Mouse (Mus musculus) embryo, embryonic 9.5 days (tissue): ENCODE data around the gene Snrnp40.
A peak's percentile ranks its signal among the peaks of the same experiment; 100 is the strongest.

Experiments
- DNase-seq: peaks from one replicate; pipeline ENCODE4 v3.0.0-alpha.2; 2017; ENCODE audit errors: extremely low spot score

Gene Snrnp40

GRCm38 (mm10) chr4:130380418-130380817 lies 20.5 kb downstream of the Snrnp40 start:
- no peak for DNase-seq

- no peak for DNase-seq
These were observed 27.3 kb downstream of the Snrnp40 start for GRCm38 (mm10) chr4:130387256-130387655.

- no peak for DNase-seq
These were observed 29.6 kb downstream of the Snrnp40 start for GRCm38 (mm10) chr4:130389496-130389895.

GRCm38 (mm10) chr4:130389927-130390326 lies 30.0 kb downstream of the Snrnp40 start:
- no peak for DNase-seq

- peak; percentile 7 for DNase-seq
These were observed 31.3 kb downstream of the Snrnp40 start for GRCm38 (mm10) chr4:130391265-130391664.
